Mouse (Mus musculus): ENCODE results near the gene Trnau1ap.
"Not testable (repeated sequence)": the region's sequence is repeated elsewhere in the genome, so short reads cannot be mapped to it uniquely, and the experiment has no call there.

Gene Trnau1ap

GRCm38 (mm10) chr4:132301486-132301885, 27.9 kb downstream of the Trnau1ap start:
- no peak for DNase-seq (ENCODE audit: low read depth, low spot score)

- no peak for DNase-seq (ENCODE audit: low read depth, low spot score)
These were observed 29.5 kb downstream of the Trnau1ap start for GRCm38 (mm10) chr4:132299849-132300248.

- no peak for DNase-seq (ENCODE audit: low read depth, low spot score)
These were observed 33.5 kb downstream of the Trnau1ap start for GRCm38 (mm10) chr4:132295696-132296390.

GRCm38 (mm10) chr4:132293682-132294240, 35.6 kb downstream of the Trnau1ap start:
- DNase-seq (ENCODE audit: low read depth, low spot score) = no peak

- DNase-seq (ENCODE audit: low read depth, low spot score) = no peak
These were observed 36.4 kb downstream of the Trnau1ap start for GRCm38 (mm10) chr4:132292988-132293387.

GRCm38 (mm10) chr4:132291624-132292335, 37.6 kb downstream of the Trnau1ap start:
- DNase-seq (ENCODE audit: low read depth, low spot score) = no peak

- no peak for DNase-seq (ENCODE audit: low read depth, low spot score)
These were observed 38.3 kb downstream of the Trnau1ap start for GRCm38 (mm10) chr4:132291056-132291455.

GRCm38 (mm10) chr4:132288840-132289239, 40.5 kb downstream of the Trnau1ap start:
- DNase-seq (ENCODE audit: low read depth, low spot score) = not testable (repeated sequence)

GRCm38 (mm10) chr4:132275949-132276348, 53.4 kb downstream of the Trnau1ap start:
- DNase-seq (ENCODE audit: low read depth, low spot score) = no peak

- peak; percentile 96 for DNase-seq (ENCODE audit: low read depth, low spot score)
These were observed 55.0 kb downstream of the Trnau1ap start, which contains the start of gene Taf12 for GRCm38 (mm10) chr4:132274156-132274862. Gene Taf12, plus strand, starts transcription at chr4:132274375.

GRCm38 (mm10) chr4:132273166-132273565, 56.2 kb downstream of the Trnau1ap start:
- DNase-seq (ENCODE audit: low read depth, low spot score) = no peak

GRCm38 (mm10) chr4:132269740-132270560, 59.4 kb downstream of the Trnau1ap start:
- DNase-seq (ENCODE audit: low read depth, low spot score) = peak; percentile 94

GRCm38 (mm10) chr4:132268871-132269739, 60.2 kb downstream of the Trnau1ap start:
- peak; percentile 20 for DNase-seq (ENCODE audit: low read depth, low spot score)

GRCm38 (mm10) chr4:132266835-132267349, 62.4 kb downstream of the Trnau1ap start:
- no peak for DNase-seq (ENCODE audit: low read depth, low spot score)

- DNase-seq (ENCODE audit: low read depth, low spot score) = no peak
These were observed 66.0 kb downstream of the Trnau1ap start for GRCm38 (mm10) chr4:132263313-132263712.

- no peak for DNase-seq (ENCODE audit: low read depth, low spot score)
These were observed 67.1 kb downstream of the Trnau1ap start for GRCm38 (mm10) chr4:132262358-132262616.

All from mesoderm, embryonic 11.5 days (tissue).